In genomic region chr6:113672989-113673388, GRCm38 (mm10) we compare ENCODE assay signal across 27 mouse cellular contexts. TPM values are rescaled to one million over a fixed set of nuclear protein-coding genes. Genes with fewer than 3 reads are reported as not detected.
A peak's percentile ranks its signal among the peaks of the same experiment; 100 is the strongest.
DNase-seq lines count a peak whose midpoint lies in the region; ATAC-seq and TF ChIP-seq lines count a peak whose summit lies in the region.
"Had no signal": no experiment of that assay in that cellular context is flagged by ENCODE, and none has a peak within 500 bp of the region (broad histone marks: within the 10 kb centered on the region; RNA-seq: fewer than 3 reads in every experiment).

No protein-coding gene starts in this region.

- no peak for DNase-seq in midbrain, embryonic 11.5 days (ENCODE audit: low spot score, missing footprints)
- no peak for DNase-seq in left cerebral cortex, postnatal 36 days (ENCODE audit: low spot score in 2 of 2)
- no peak for DNase-seq in midbrain, embryonic 14.5 days
- DNase-seq: adrenal gland, adult 2 months; adrenal gland, postnatal 10 days; adrenal gland, postnatal 25 days; B cell, adult 2 months; cerebellum, adult 11 months; cerebellum, adult 18-20 months; cerebellum, adult 8-10 months; cerebellum, postnatal 14 days; cerebellum, postnatal 36 days; embryo, embryonic 11 days had no signal

- ATAC-seq in intestine, postnatal 0 days, result no peak
- no peak for ATAC-seq in intestine, embryonic 16.5 days
- ATAC-seq in midbrain, embryonic 12.5 days (ENCODE audit: low FRiP score, low read depth), result no peak
- no peak for ATAC-seq in midbrain, embryonic 11.5 days (ENCODE audit: low FRiP score)
- ATAC-seq in megakaryocyte, adult 5-6 weeks (ENCODE audit: poor library complexity, severe bottlenecking), result peak; percentile 28
- ATAC-seq in midbrain, embryonic 14.5 days (ENCODE audit: low FRiP score, low TSS enrichment), result no peak
- ATAC-seq: forebrain, embryonic 14.5 days; forebrain, embryonic 16.5 days had no signal

- no peaks in the 10 kb centered on the region for H3K27me3 ChIP-seq in intestine, postnatal 0 days (replicated peaks; ENCODE audit: control insufficient read depth, insufficient read depth, low read length)
- no peaks in the 10 kb centered on the region for H3K27me3 ChIP-seq in intestine, embryonic 16.5 days (replicated peaks; ENCODE audit: control insufficient read depth, insufficient read depth, low read length)
- no peaks in the 10 kb centered on the region for H3K27me3 ChIP-seq in midbrain, embryonic 12.5 days
- no peaks in the 10 kb centered on the region for H3K27me3 ChIP-seq in midbrain, embryonic 11.5 days (ENCODE audit: control insufficient read depth, insufficient read depth, low read length)
- no peaks in the 10 kb centered on the region for H3K27me3 ChIP-seq in small intestine, adult 2 months (ENCODE audit: control insufficient read depth, insufficient read depth, low read length)
- no peaks in the 10 kb centered on the region for H3K27me3 ChIP-seq in midbrain, embryonic 14.5 days (ENCODE audit: control insufficient read depth, insufficient read depth, low read length)
- H3K27me3 ChIP-seq: embryonic facial prominence, embryonic 13.5 days; embryonic facial prominence, embryonic 15.5 days; forebrain, embryonic 12.5 days had no signal

- peaks cover 15% of the 10 kb centered on the region; the same call in 1 of the 2 replicates for H3K36me3 ChIP-seq in intestine, postnatal 0 days (ENCODE audit: control insufficient read depth, insufficient read depth)
- peaks cover 3% of the 10 kb centered on the region; the same call in 1 of the 2 replicates for H3K36me3 ChIP-seq in intestine, embryonic 16.5 days (ENCODE audit: control insufficient read depth, insufficient read depth, low read length)
- no peaks in the 10 kb centered on the region for H3K36me3 ChIP-seq in midbrain, embryonic 12.5 days
- no peaks in the 10 kb centered on the region for H3K36me3 ChIP-seq in midbrain, embryonic 11.5 days (ENCODE audit: control insufficient read depth, insufficient read depth, low read length)
- peaks cover 52% of the 10 kb centered on the region for H3K36me3 ChIP-seq in small intestine, adult 2 months (ENCODE audit: control insufficient read depth, insufficient read depth, low read length)
- no peaks in the 10 kb centered on the region for H3K36me3 ChIP-seq in midbrain, embryonic 14.5 days (ENCODE audit: control insufficient read depth, insufficient read depth, low read length)
- H3K36me3 ChIP-seq: embryonic facial prominence, embryonic 13.5 days; embryonic facial prominence, embryonic 15.5 days; forebrain, embryonic 10.5 days; forebrain, embryonic 12.5 days had no signal

- no peak overlapping the region for H3K4me3 ChIP-seq in intestine, postnatal 0 days (ENCODE audit: low read depth, low read length)
- H3K4me3 ChIP-seq in intestine, embryonic 16.5 days (ENCODE audit: low read length), result no peak overlapping the region
- H3K4me3 ChIP-seq in midbrain, embryonic 12.5 days, result no peak overlapping the region
- H3K4me3 ChIP-seq in midbrain, embryonic 11.5 days (ENCODE audit: low read depth, low read length), result no peak overlapping the region
- H3K4me3 ChIP-seq in small intestine, adult 2 months (ENCODE audit: low read depth, low read length), result no peak overlapping the region
- H3K4me3 ChIP-seq in midbrain, embryonic 14.5 days (replicated peaks; ENCODE audit: low read depth, low read length), result no peak overlapping the region
- H3K4me3 ChIP-seq: embryonic facial prominence, embryonic 13.5 days; embryonic facial prominence, embryonic 15.5 days; erythroblast, embryonic 14.5 days; forebrain, embryonic 10.5 days; forebrain, embryonic 12.5 days had no signal

- no peak for TF ChIP-seq POLR2A in small intestine, adult 2 months (IDR thresholded peaks at IDR 0.05; ENCODE audit: low read depth, low read length)

- no peaks in the 10 kb centered on the region for H3K9me3 ChIP-seq in intestine, postnatal 0 days (ENCODE audit: control insufficient read depth)
- no peaks in the 10 kb centered on the region; the same call in 1 of the 2 replicates for H3K9me3 ChIP-seq in intestine, embryonic 16.5 days (ENCODE audit: control insufficient read depth, low read length)
- H3K9me3 ChIP-seq in midbrain, embryonic 12.5 days, result no peaks in the 10 kb centered on the region
- H3K9me3 ChIP-seq in midbrain, embryonic 11.5 days (ENCODE audit: control insufficient read depth, low read length), result no peaks in the 10 kb centered on the region
- no peaks in the 10 kb centered on the region for H3K9me3 ChIP-seq in midbrain, embryonic 14.5 days (ENCODE audit: control insufficient read depth, low read length)
- H3K9me3 ChIP-seq: embryonic facial prominence, embryonic 13.5 days; embryonic facial prominence, embryonic 15.5 days; forebrain, embryonic 10.5 days; forebrain, embryonic 12.5 days had no signal

- WGBS in intestine, postnatal 0 days, result 75% methylated on average over 6 of the region's 6 CpGs
- 84% methylated on average over 6 of the region's 6 CpGs for WGBS in intestine, embryonic 16.5 days
- 84% methylated on average over 6 of the region's 6 CpGs for WGBS in midbrain, embryonic 12.5 days
- WGBS in midbrain, embryonic 11.5 days, result 80% methylated on average over 6 of the region's 6 CpGs
- WGBS in small intestine, adult 2 months, result 74% methylated on average over 6 of the region's 6 CpGs
- WGBS in midbrain, embryonic 14.5 days, result 88% methylated on average over 6 of the region's 6 CpGs

- no peak overlapping the region for H3K9ac ChIP-seq in intestine, postnatal 0 days (ENCODE audit: low read depth, low read length)
- H3K9ac ChIP-seq in intestine, embryonic 16.5 days (ENCODE audit: low read depth, low read length), result no peak overlapping the region
- H3K9ac ChIP-seq in midbrain, embryonic 12.5 days (replicated peaks), result 0 out of 2 replicates have a peak overlapping the region, but pooled peaks have one; percentile 11
- no peak overlapping the region for H3K9ac ChIP-seq in midbrain, embryonic 11.5 days (ENCODE audit: low read length)
- H3K9ac ChIP-seq in midbrain, embryonic 14.5 days (replicated peaks; ENCODE audit: low read length), result no peak overlapping the region
- H3K9ac ChIP-seq: embryonic facial prominence, embryonic 13.5 days; embryonic facial prominence, embryonic 15.5 days; forebrain, embryonic 12.5 days had no signal

- H3K4me2 ChIP-seq in intestine, postnatal 0 days (replicated peaks; ENCODE audit: low read depth), result no peak overlapping the region
- H3K4me2 ChIP-seq in intestine, embryonic 16.5 days (ENCODE audit: low read depth, low read length), result no peak overlapping the region
- H3K4me2 ChIP-seq in midbrain, embryonic 12.5 days (replicated peaks), result no peak overlapping the region
- no peak overlapping the region for H3K4me2 ChIP-seq in midbrain, embryonic 11.5 days
- H3K4me2 ChIP-seq in midbrain, embryonic 14.5 days (ENCODE audit: low read length), result no peak overlapping the region
- H3K4me2 ChIP-seq: embryonic facial prominence, embryonic 13.5 days; embryonic facial prominence, embryonic 15.5 days; forebrain, embryonic 12.5 days had no signal

- intact Hi-C loops in left cerebral cortex, postnatal 36 days (cut with DNase I), result no loop called here

- peak overlapping the region; percentile 22 for H3K27ac ChIP-seq in intestine, postnatal 0 days (ENCODE audit: low read depth, low read length)
- no peak overlapping the region for H3K27ac ChIP-seq in intestine, embryonic 16.5 days (ENCODE audit: low read length)
- no peak overlapping the region for H3K27ac ChIP-seq in midbrain, embryonic 12.5 days (replicated peaks)
- no peak overlapping the region for H3K27ac ChIP-seq in midbrain, embryonic 11.5 days (ENCODE audit: low read depth, low read length)
- peak overlapping the region; percentile 22 for H3K27ac ChIP-seq in small intestine, adult 2 months (ENCODE audit: insufficient read depth, low read depth, low read length)
- no peak overlapping the region for H3K27ac ChIP-seq in midbrain, embryonic 14.5 days (replicated peaks; ENCODE audit: low read depth, low read length)
- H3K27ac ChIP-seq: embryonic facial prominence, embryonic 13.5 days; embryonic facial prominence, embryonic 15.5 days; forebrain, embryonic 10.5 days; forebrain, embryonic 12.5 days had no signal

- peaks cover 5% of the 10 kb centered on the region; the same call in 1 of the 2 replicates for H3K4me1 ChIP-seq in intestine, postnatal 0 days (replicated peaks; ENCODE audit: control insufficient read depth, insufficient read depth, low read length)
- H3K4me1 ChIP-seq in intestine, embryonic 16.5 days (ENCODE audit: control insufficient read depth, insufficient read depth, low read length), result peaks cover 18% of the 10 kb centered on the region
- H3K4me1 ChIP-seq in midbrain, embryonic 12.5 days, result peaks cover 7% of the 10 kb centered on the region
- H3K4me1 ChIP-seq in midbrain, embryonic 11.5 days (ENCODE audit: control insufficient read depth, insufficient read depth, low read length), result peaks cover 3% of the 10 kb centered on the region; the same call in 1 of the 2 replicates
- peaks cover 36% of the 10 kb centered on the region for H3K4me1 ChIP-seq in small intestine, adult 2 months (ENCODE audit: control insufficient read depth, insufficient read depth, insufficient read length, low read length)
- H3K4me1 ChIP-seq in midbrain, embryonic 14.5 days (ENCODE audit: control insufficient read depth, insufficient read depth, low read length), result no peaks in the 10 kb centered on the region

- TF ChIP-seq CTCF in intestine, postnatal 0 days (IDR thresholded peaks at IDR 0.05; ENCODE audit: low read depth), result no peak
- TF ChIP-seq CTCF in small intestine, adult 2 months (IDR thresholded peaks at IDR 0.05; ENCODE audit: extremely low read depth, insufficient read length, insufficient replicate concordance, low read depth, low read length), result no peak

RNA-seq across cellular contexts. Expression of gene Tatdn2, which starts 23.9 kb away (rescaled TPM):
- 1.1 and 1.5 TPM in 2 replicates for polyA plus RNA-seq in intestine, postnatal 0 days (2015; fragmentation: Nextera tagmentation; extraction: Ambion mirVana)
- polyA plus RNA-seq in intestine, embryonic 16.5 days (2015; fragmentation: Nextera tagmentation; extraction: Ambion mirVana), result 0.60 and 0.65 TPM in 2 replicates
- polyA plus RNA-seq in midbrain, embryonic 12.5 days (2016; fragmentation: Nextera tagmentation; extraction: Ambion mirVana), result 0.64 and 0.93 TPM in 2 replicates
- polyA plus RNA-seq in midbrain, embryonic 11.5 days (2014; fragmentation: Nextera tagmentation; extraction: Ambion mirVana), result 1.0 and 1.7 TPM in 2 replicates
- 22.5 and 23.2 TPM in 2 replicates for total RNA-seq in megakaryocyte, adult 5-6 weeks (2015)
- 107 and 126 TPM in 2 replicates for total RNA-seq in megakaryocyte, adult 5-6 weeks (2017)
- 11.3 and 16.6 TPM in 2 replicates for polyA plus RNA-seq in small intestine, adult 2 months (2012; rRNA removed)
- 10 to 100 TPM; 71.2 to 75.5 TPM for total RNA-seq in left cerebral cortex, postnatal 36 days (2021)
- 2.1 and 3.3 TPM in 2 replicates for polyA plus RNA-seq in midbrain, embryonic 14.5 days (2014; fragmentation: Nextera tagmentation; extraction: Ambion mirVana)

RNA-seq across cellular contexts. Expression of gene Irak2, which starts 34.7 kb away (rescaled TPM):
- polyA plus RNA-seq in intestine, postnatal 0 days (2015; fragmentation: Nextera tagmentation; extraction: Ambion mirVana), result 21.2 and 26.1 TPM in 2 replicates
- polyA plus RNA-seq in intestine, embryonic 16.5 days (2015; fragmentation: Nextera tagmentation; extraction: Ambion mirVana), result 15.4 and 19.8 TPM in 2 replicates
- 1.4 and 2.3 TPM in 2 replicates for polyA plus RNA-seq in midbrain, embryonic 12.5 days (2016; fragmentation: Nextera tagmentation; extraction: Ambion mirVana)
- 1.6 and 1.9 TPM in 2 replicates for polyA plus RNA-seq in midbrain, embryonic 11.5 days (2014; fragmentation: Nextera tagmentation; extraction: Ambion mirVana)
- total RNA-seq in megakaryocyte, adult 5-6 weeks (2015), result 22.5 and 25.3 TPM in 2 replicates
- 63.1 and 83.2 TPM in 2 replicates for total RNA-seq in megakaryocyte, adult 5-6 weeks (2017)
- 35.4 and 97.6 TPM in 2 replicates for polyA plus RNA-seq in small intestine, adult 2 months (2012; rRNA removed)
- 10 to 100 TPM; 21.0 to 24.9 TPM for total RNA-seq in left cerebral cortex, postnatal 36 days (2021)
- polyA plus RNA-seq in midbrain, embryonic 14.5 days (2014; fragmentation: Nextera tagmentation; extraction: Ambion mirVana), result 0.42 and 1.0 TPM in 2 replicates

RNA-seq across cellular contexts. Expression of gene Ghrl, which starts 46.7 kb away (rescaled TPM):
- 139 and 148 TPM in 2 replicates for polyA plus RNA-seq in intestine, postnatal 0 days (2015; fragmentation: Nextera tagmentation; extraction: Ambion mirVana)
- polyA plus RNA-seq in intestine, embryonic 16.5 days (2015; fragmentation: Nextera tagmentation; extraction: Ambion mirVana), result 169 and 177 TPM in 2 replicates
- 0.84 and 0.90 TPM in 2 replicates for polyA plus RNA-seq in midbrain, embryonic 12.5 days (2016; fragmentation: Nextera tagmentation; extraction: Ambion mirVana)
- 0.33 and 0.40 TPM in 2 replicates for polyA plus RNA-seq in midbrain, embryonic 11.5 days (2014; fragmentation: Nextera tagmentation; extraction: Ambion mirVana)
- 1.1 and 4.4 TPM in 2 replicates for total RNA-seq in megakaryocyte, adult 5-6 weeks (2015)
- 0.26 TPM in 1 of 2 replicates, not detected in the other for total RNA-seq in megakaryocyte, adult 5-6 weeks (2017)
- 14.0 and 50.2 TPM in 2 replicates for polyA plus RNA-seq in small intestine, adult 2 months (2012; rRNA removed)
- total RNA-seq in left cerebral cortex, postnatal 36 days (2021), result not detected
- polyA plus RNA-seq in midbrain, embryonic 14.5 days (2014; fragmentation: Nextera tagmentation; extraction: Ambion mirVana), result 0.42 and 0.63 TPM in 2 replicates
- total RNA-seq: adrenal gland, adult 2 months; adrenal gland, postnatal 10 days; adrenal gland, postnatal 25 days; common myeloid progenitor, adult 5-6 weeks had no signal
- polyA plus RNA-seq: adrenal gland, adult 2 months; embryonic facial prominence, embryonic 11.5 days; erythroblast, embryonic 14.5 days; forebrain, embryonic 10.5 days had no signal

RNA-seq across cellular contexts. Expression of gene Vhl, which starts 49.2 kb away (rescaled TPM):
- 18.4 and 20.6 TPM in 2 replicates for polyA plus RNA-seq in intestine, postnatal 0 days (2015; fragmentation: Nextera tagmentation; extraction: Ambion mirVana)
- 27.5 and 30.5 TPM in 2 replicates for polyA plus RNA-seq in intestine, embryonic 16.5 days (2015; fragmentation: Nextera tagmentation; extraction: Ambion mirVana)
- 55.1 and 56.3 TPM in 2 replicates for polyA plus RNA-seq in midbrain, embryonic 12.5 days (2016; fragmentation: Nextera tagmentation; extraction: Ambion mirVana)
- polyA plus RNA-seq in midbrain, embryonic 11.5 days (2014; fragmentation: Nextera tagmentation; extraction: Ambion mirVana), result 60.9 and 62.4 TPM in 2 replicates
- total RNA-seq in megakaryocyte, adult 5-6 weeks (2015), result 38.3 and 39.8 TPM in 2 replicates
- 24.1 and 28.0 TPM in 2 replicates for total RNA-seq in megakaryocyte, adult 5-6 weeks (2017)
- polyA plus RNA-seq in small intestine, adult 2 months (2012; rRNA removed), result 6.0 and 7.8 TPM in 2 replicates
- 10 to 100 TPM; 48.1 to 49.8 TPM for total RNA-seq in left cerebral cortex, postnatal 36 days (2021)
- 74.8 and 85.2 TPM in 2 replicates for polyA plus RNA-seq in midbrain, embryonic 14.5 days (2014; fragmentation: Nextera tagmentation; extraction: Ambion mirVana)

Comparison
In these comparisons a context has a peak if more than half of its experiments do, and no peak if none do; other contexts are left out.
1. H3K27ac ChIP-seq: peak in intestine, postnatal 0 days (single experiment) and small intestine, adult 2 months (single experiment); none in intestine, embryonic 16.5 days (single experiment), midbrain, embryonic 12.5 days (single experiment), midbrain, embryonic 11.5 days (single experiment) and midbrain, embryonic 14.5 days (single experiment).